Mouse (Mus musculus): ENCODE measurements at regions not wholly inside any gene's neighbourhood (a gene's known extent, or its start where the extent isn't known, plus 50 kb on each side); places are given as distances from the start of the nearest gene placed in this dataset.
A peak's percentile ranks its signal among the peaks of the same experiment; 100 is the strongest.

- peaks cover 44% of the 10 kb centered on the region for H3K4me1 ChIP-seq
- WGBS = 84% methylated on average over 9 of the region's 9 CpGs
- H3K4me2 ChIP-seq = no peak overlapping the region
Observed at GRCm38 (mm10) chr3:52181326-52182101, 76.6 kb upstream of the Maml3 start.

DNA sequence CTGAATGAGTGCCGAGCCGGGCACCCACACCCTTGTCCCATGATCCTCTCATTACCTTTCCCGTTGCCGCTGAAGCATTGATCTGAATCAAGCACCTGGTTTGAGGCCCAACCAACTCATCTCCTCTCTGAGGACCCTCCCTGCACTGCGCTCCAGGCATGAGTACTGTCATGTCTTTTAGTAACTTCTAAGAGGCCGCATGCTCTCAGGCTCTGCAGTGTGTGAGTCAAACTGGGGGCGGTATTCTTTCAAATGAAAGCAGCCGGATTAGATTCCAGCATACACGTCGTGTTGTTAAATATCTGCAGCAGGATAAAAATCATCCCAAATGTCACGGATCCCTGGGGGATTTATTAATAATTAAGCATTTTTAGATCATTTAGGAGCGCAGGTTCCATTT, 79.4 kb upstream of the Maml3 start:
- no peaks in the 10 kb centered on the region for H3K9me3 ChIP-seq (replicated peaks)
- H3K36me3 ChIP-seq = no peaks in the 10 kb centered on the region
- no peak for ATAC-seq (replicated peaks; ENCODE audit: low FRiP score)
- H3K27ac ChIP-seq = no peak overlapping the region
- peaks cover 53% of the 10 kb centered on the region for H3K4me1 ChIP-seq
- H3K27me3 ChIP-seq = no peaks in the 10 kb centered on the region
- 70% methylated on average over 12 of the region's 12 CpGs for WGBS
- no peak overlapping the region for H3K9ac ChIP-seq
- no peak overlapping the region for H3K4me3 ChIP-seq (replicated peaks)
- H3K4me2 ChIP-seq = no peak overlapping the region

More at GRCm38 (mm10) chr3:52181326-52182101, 76.6 kb upstream of the Maml3 start:
- ATAC-seq (replicated peaks; ENCODE audit: low FRiP score) = no peak
- Histone ChIP-seq H3K27me3 (no peaks in the 10 kb centered on the region), H3K36me3 (no peaks in the 10 kb centered on the region), H3K9ac (no peak overlapping the region), H3K4me3 (replicated peaks) (no peak overlapping the region), H3K27ac (peak overlapping the region; percentile 92), H3K9me3 (replicated peaks) (no peaks in the 10 kb centered on the region)

DNA sequence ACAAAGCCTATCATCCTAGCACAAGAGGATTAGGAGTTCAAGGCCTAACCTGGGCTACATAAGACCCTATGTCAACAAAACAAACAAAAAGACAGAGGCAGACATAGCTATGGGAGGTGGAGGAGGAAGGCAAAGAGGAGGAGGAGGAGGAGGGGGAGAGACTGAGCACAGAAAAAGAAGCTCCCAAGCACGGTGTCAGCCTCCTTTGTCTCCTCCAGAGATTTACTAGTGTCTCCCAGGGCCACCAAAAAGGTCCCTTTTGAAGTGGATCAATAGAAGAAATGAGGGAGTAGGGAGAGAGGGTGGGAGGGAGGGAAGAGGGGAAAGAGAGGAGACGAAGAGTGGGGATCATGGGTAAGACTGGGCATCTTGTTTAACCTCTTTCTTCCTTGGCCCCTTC, 80.5 kb upstream of the Maml3 start:
- H3K27ac ChIP-seq = 0 out of 2 replicates have a peak overlapping the region, but pooled peaks have one; percentile 69
- no peaks in the 10 kb centered on the region for H3K27me3 ChIP-seq
- no peak for ATAC-seq (replicated peaks; ENCODE audit: low FRiP score)
- H3K36me3 ChIP-seq = no peaks in the 10 kb centered on the region
- no peak overlapping the region for H3K4me3 ChIP-seq (replicated peaks)
- WGBS = 20% methylated on average over 2 of the region's 2 CpGs
- no peaks in the 10 kb centered on the region for H3K9me3 ChIP-seq (replicated peaks)
- peaks cover 46% of the 10 kb centered on the region for H3K4me1 ChIP-seq
- H3K9ac ChIP-seq = no peak overlapping the region
- no peak overlapping the region for H3K4me2 ChIP-seq

GRCm38 (mm10) chr3:52187401-52187801, 80.7 kb upstream of the Foxo1 start:
- Histone ChIP-seq H3K4me2 (no peak overlapping the region), H3K9ac (no peak overlapping the region), H3K4me1 (peaks cover 40% of the 10 kb centered on the region), H3K4me3 (replicated peaks) (no peak overlapping the region), H3K27ac (no peak overlapping the region), H3K9me3 (replicated peaks) (no peaks in the 10 kb centered on the region), H3K27me3 (no peaks in the 10 kb centered on the region), H3K36me3 (no peaks in the 10 kb centered on the region)
- no peak; the same call in 1 of the 2 replicates for ATAC-seq (replicated peaks; ENCODE audit: low FRiP score)
- WGBS = 35% methylated on average over 4 of the region's 4 CpGs

DNA sequence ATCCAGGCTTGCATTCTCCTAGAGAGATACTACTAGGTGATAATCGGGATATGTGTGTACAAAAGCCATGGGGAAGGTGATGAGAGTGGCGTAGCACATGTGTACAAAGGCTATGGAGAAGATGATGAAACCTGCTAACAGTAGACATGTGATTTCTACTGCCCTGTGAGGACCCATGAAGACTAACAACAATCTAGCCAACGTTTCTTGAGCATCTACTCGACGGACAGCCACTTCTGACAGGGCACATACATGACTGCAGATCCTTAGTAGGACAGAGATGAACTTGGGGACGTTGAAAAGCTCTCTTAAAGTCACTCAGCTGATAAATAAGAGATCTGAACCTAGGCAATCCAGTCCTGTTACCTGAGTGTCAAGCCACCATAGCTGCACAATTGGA, 79.8 kb upstream of the Foxo1 start:
- no peaks in the 10 kb centered on the region for H3K36me3 ChIP-seq
- H3K27me3 ChIP-seq = no peaks in the 10 kb centered on the region
- H3K9ac ChIP-seq = no peak overlapping the region
- no peak overlapping the region for H3K4me3 ChIP-seq (replicated peaks)
- peaks cover 49% of the 10 kb centered on the region for H3K4me1 ChIP-seq
- no peak for ATAC-seq (replicated peaks; ENCODE audit: low FRiP score)
- 90% methylated on average over 6 of the region's 6 CpGs for WGBS
- no peak overlapping the region for H3K4me2 ChIP-seq
- H3K9me3 ChIP-seq (replicated peaks) = no peaks in the 10 kb centered on the region
- no peak overlapping the region for H3K27ac ChIP-seq

DNA sequence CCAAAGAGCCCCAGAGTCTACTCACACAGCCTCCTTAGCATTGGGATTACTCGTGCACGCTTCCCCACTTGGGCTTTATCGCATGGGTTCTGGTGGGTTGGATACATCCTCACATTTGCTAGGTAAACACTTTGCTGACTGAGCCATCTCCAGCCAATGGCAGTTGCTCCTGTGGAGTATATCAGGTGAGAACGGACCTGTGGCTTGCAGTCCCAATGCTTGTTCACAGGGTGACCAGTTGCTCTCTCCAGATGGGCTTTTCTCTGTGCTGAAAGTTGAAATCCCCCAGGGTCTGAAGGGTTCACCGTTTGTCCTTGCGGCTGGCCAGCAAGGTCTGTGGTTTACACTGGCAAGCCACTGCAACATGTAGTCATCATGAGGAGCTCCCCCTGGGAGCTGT, 79.1 kb upstream of the Foxo1 start:
- H3K27ac ChIP-seq = no peak overlapping the region

DNA sequence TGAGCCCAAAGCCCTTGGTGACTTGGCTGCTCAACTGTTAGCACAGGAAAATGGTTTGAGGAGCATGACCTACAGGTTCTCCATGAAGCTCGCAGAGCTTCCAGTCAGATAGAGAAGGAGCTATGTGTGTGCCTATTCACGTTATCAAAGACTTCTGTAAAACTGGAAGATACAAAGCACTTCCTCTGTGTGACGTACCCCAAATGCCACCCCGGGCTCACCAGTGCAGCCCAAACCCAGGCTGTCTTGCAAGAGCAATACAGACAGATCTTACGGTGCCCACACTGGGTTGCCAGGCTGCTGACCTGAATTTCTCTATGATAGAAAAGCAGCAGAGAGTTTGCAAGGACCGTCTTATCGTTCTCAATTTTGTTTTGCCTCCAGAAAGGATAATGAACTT, 78.1 kb upstream of the Foxo1 start:
- 81% methylated on average over 7 of the region's 7 CpGs for WGBS
- H3K9me3 ChIP-seq (replicated peaks) = no peaks in the 10 kb centered on the region
- H3K27ac ChIP-seq = no peak overlapping the region
- no peak overlapping the region for H3K4me3 ChIP-seq (replicated peaks)
- no peak overlapping the region for H3K4me2 ChIP-seq
- H3K36me3 ChIP-seq = no peaks in the 10 kb centered on the region
- peaks cover 51% of the 10 kb centered on the region for H3K4me1 ChIP-seq
- ATAC-seq (replicated peaks; ENCODE audit: low FRiP score) = no peak
- H3K9ac ChIP-seq = no peak overlapping the region
- H3K27me3 ChIP-seq = no peaks in the 10 kb centered on the region

More for the DNA sequence above, 79.1 kb upstream of the Foxo1 start:
- 83% methylated on average over 6 of the region's 6 CpGs for WGBS
- Histone ChIP-seq H3K9me3 (replicated peaks) (no peaks in the 10 kb centered on the region), H3K36me3 (no peaks in the 10 kb centered on the region), H3K4me2 (no peak overlapping the region), H3K9ac (no peak overlapping the region), H3K27me3 (no peaks in the 10 kb centered on the region), H3K4me3 (replicated peaks) (no peak overlapping the region), H3K4me1 (peaks cover 51% of the 10 kb centered on the region)
- ATAC-seq (replicated peaks; ENCODE audit: low FRiP score) = no peak

- H3K4me2 ChIP-seq = no peak overlapping the region
Observed at GRCm38 (mm10) chr3:52193026-52193425, 75.1 kb upstream of the Foxo1 start.

GRCm38 (mm10) chr3:52194216-52194615, 73.9 kb upstream of the Foxo1 start:
- Histone ChIP-seq H3K4me1 (peaks cover 39% of the 10 kb centered on the region), H3K4me3 (replicated peaks) (no peak overlapping the region), H3K4me2 (no peak overlapping the region), H3K9ac (no peak overlapping the region), H3K9me3 (replicated peaks) (no peaks in the 10 kb centered on the region), H3K27ac (no peak overlapping the region), H3K27me3 (no peaks in the 10 kb centered on the region), H3K36me3 (no peaks in the 10 kb centered on the region)
- no peak for ATAC-seq (replicated peaks; ENCODE audit: low FRiP score)
- 84% methylated on average over 10 of the region's 10 CpGs for WGBS

More at GRCm38 (mm10) chr3:52193026-52193425, 75.1 kb upstream of the Foxo1 start:
- H3K9ac ChIP-seq = no peak overlapping the region
- H3K27me3 ChIP-seq = no peaks in the 10 kb centered on the region
- H3K4me3 ChIP-seq (replicated peaks) = no peak overlapping the region
- no peaks in the 10 kb centered on the region for H3K36me3 ChIP-seq
- H3K9me3 ChIP-seq (replicated peaks) = no peaks in the 10 kb centered on the region
- 47% methylated on average over 7 of the region's 7 CpGs for WGBS
- peaks cover 37% of the 10 kb centered on the region for H3K4me1 ChIP-seq
- peak overlapping the region; percentile 71 for H3K27ac ChIP-seq
- no peak for ATAC-seq (replicated peaks; ENCODE audit: low FRiP score)

GRCm38 (mm10) chr3:52195486-52195885, 72.7 kb upstream of the Foxo1 start:
- Histone ChIP-seq H3K4me1 (peaks cover 34% of the 10 kb centered on the region), H3K27me3 (no peaks in the 10 kb centered on the region), H3K36me3 (no peaks in the 10 kb centered on the region), H3K4me3 (replicated peaks) (peak overlapping the region; percentile 47; the same call in 1 of the 2 replicates), H3K27ac (peak overlapping the region; percentile 77), H3K4me2 (peak overlapping the region; percentile 82), H3K9me3 (replicated peaks) (no peaks in the 10 kb centered on the region), H3K9ac (peak overlapping the region; percentile 59; the same call in 1 of the 2 replicates)
- 47% methylated on average over 3 of the region's 3 CpGs for WGBS
- ATAC-seq (replicated peaks; ENCODE audit: low FRiP score) = no peak

DNA sequence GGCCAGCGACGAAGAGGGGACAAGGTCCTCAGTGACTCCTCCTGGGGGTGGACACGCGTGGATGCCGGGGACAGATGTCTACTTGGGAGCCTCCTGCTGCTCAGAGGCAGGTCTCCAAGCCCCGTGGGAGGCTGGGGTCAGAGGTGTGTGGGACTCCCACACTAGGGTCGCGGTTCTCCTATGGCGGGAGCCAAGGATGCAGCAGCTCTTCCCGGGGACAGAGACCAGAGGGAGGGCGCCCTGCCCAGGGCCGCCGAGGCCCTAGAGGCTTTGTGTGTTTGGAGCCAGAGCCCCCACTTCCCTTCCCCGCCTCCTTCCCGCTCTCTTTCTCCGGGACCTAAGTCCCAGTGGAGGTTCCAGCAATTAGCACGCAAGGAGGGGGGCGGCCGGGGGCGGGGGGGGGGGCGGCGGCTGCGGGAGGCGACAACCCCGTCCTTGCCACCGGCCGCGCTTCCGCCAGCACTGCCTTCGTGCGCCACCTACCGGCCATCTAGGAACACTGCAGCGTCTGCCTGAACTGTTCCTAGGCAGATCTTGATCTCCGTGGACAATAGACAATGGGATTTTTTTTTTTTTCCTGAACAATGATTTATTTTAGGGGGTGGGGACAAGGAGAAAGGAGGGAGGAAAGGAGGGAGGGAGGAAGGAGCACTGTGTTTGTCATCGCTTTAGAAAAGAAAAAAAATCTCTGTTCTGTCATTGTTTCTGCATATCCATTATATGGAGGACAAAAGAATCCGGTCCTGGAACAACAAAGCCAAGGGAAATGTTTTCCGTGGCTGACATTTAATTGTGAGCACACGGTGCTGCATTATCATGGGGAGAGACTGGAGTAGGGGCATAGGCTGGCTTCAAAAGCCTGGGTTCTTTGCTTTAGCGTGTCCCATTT, 71.8 kb upstream of the Foxo1 start:
- no peaks in the 10 kb centered on the region for H3K36me3 ChIP-seq
- H3K27me3 ChIP-seq = no peaks in the 10 kb centered on the region
- peak; percentile 84 for ATAC-seq (replicated peaks; ENCODE audit: low FRiP score)
- H3K9ac ChIP-seq = peak overlapping the region; percentile 59
- H3K4me2 ChIP-seq = peak overlapping the region; percentile 82
- no peaks in the 10 kb centered on the region for H3K9me3 ChIP-seq (replicated peaks)
- peaks cover 31% of the 10 kb centered on the region for H3K4me1 ChIP-seq
- peak overlapping the region; percentile 47 for H3K4me3 ChIP-seq (replicated peaks)
- H3K27ac ChIP-seq = peak overlapping the region; percentile 77
- 3% methylated on average over 36 of the region's 39 CpGs for WGBS

DNA sequence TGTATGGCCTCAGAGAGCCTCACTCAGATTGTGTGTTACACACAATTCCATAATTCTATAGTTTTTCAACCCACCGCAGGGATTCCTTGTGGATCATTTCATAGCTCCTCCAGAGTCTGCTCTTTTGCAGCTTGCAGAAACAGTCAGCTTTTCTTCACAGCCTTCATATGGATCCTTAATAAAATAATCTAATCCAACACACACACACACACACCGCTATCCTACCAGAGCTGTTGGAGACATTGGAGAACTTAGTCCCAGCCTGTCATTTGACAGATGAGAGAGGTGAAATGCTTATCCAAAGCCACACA, 71.2 kb upstream of the Foxo1 start:
- Histone ChIP-seq H3K27ac (peak overlapping the region; percentile 74), H3K4me1 (peaks cover 31% of the 10 kb centered on the region), H3K27me3 (no peaks in the 10 kb centered on the region), H3K9me3 (replicated peaks) (no peaks in the 10 kb centered on the region), H3K36me3 (no peaks in the 10 kb centered on the region), H3K4me3 (replicated peaks) (peak overlapping the region; percentile 47; the same call in 1 of the 2 replicates), H3K4me2 (peak overlapping the region; percentile 82), H3K9ac (no peak overlapping the region)
- WGBS = 70% methylated on average over 2 of the region's 2 CpGs
- no peak for ATAC-seq (replicated peaks; ENCODE audit: low FRiP score)
